In genomic region chr11:119862523-119863299, GRCm38 (mm10) we compare ENCODE assay signal across 14 mouse cellular contexts. TPM values are rescaled to one million over a fixed set of nuclear protein-coding genes. Genes with fewer than 3 reads are reported as not detected.
DNase-seq lines count a peak whose midpoint lies in the region; ATAC-seq lines count a peak whose summit lies in the region.
"Had no signal": no experiment of that assay in that cellular context is flagged by ENCODE, and none has a peak within 500 bp of the region (broad histone marks: within the 10 kb centered on the region; RNA-seq: fewer than 3 reads in every experiment).

No protein-coding gene starts in this region.

- no peak overlapping the region for H3K4me3 ChIP-seq in midbrain, embryonic 10.5 days
- no peak overlapping the region for H3K4me3 ChIP-seq in midbrain, embryonic 14.5 days (replicated peaks; ENCODE audit: low read depth, low read length)
- no peak overlapping the region for H3K4me3 ChIP-seq in neural tube, embryonic 15.5 days (replicated peaks)
- H3K4me3 ChIP-seq: forebrain, embryonic 10.5 days; heart, adult 2 months had no signal

- no peak overlapping the region for H3K9ac ChIP-seq in midbrain, embryonic 14.5 days (replicated peaks; ENCODE audit: low read length)
- no peak overlapping the region for H3K9ac ChIP-seq in neural tube, embryonic 15.5 days (replicated peaks)
- H3K9ac ChIP-seq: liver, embryonic 14.5 days had no signal

- H3K36me3 ChIP-seq in midbrain, embryonic 10.5 days, result peaks cover 76% of the 10 kb centered on the region
- peaks cover 34% of the 10 kb centered on the region for H3K36me3 ChIP-seq in midbrain, embryonic 14.5 days (ENCODE audit: control insufficient read depth, insufficient read depth, low read length)
- peaks cover 15% of the 10 kb centered on the region for H3K36me3 ChIP-seq in neural tube, embryonic 15.5 days

- H3K27ac ChIP-seq in midbrain, embryonic 10.5 days (replicated peaks), result 0 out of 2 replicates have a peak overlapping the region, but pooled peaks have one; percentile 33
- H3K27ac ChIP-seq in midbrain, embryonic 14.5 days (replicated peaks; ENCODE audit: low read depth, low read length), result no peak overlapping the region
- H3K27ac ChIP-seq in neural tube, embryonic 15.5 days (replicated peaks), result no peak overlapping the region
- H3K27ac ChIP-seq: forebrain, embryonic 10.5 days; heart, adult 2 months; liver, embryonic 14.5 days had no signal

- H3K27me3 ChIP-seq in midbrain, embryonic 10.5 days (ENCODE audit: low read depth, poor library complexity, severe bottlenecking), result no peaks in the 10 kb centered on the region
- no peaks in the 10 kb centered on the region for H3K27me3 ChIP-seq in midbrain, embryonic 14.5 days (ENCODE audit: control insufficient read depth, insufficient read depth, low read length)
- H3K27me3 ChIP-seq in neural tube, embryonic 15.5 days (replicated peaks), result no peaks in the 10 kb centered on the region

- H3K4me1 ChIP-seq in midbrain, embryonic 10.5 days, result peaks cover 23% of the 10 kb centered on the region
- no peaks in the 10 kb centered on the region; the same call in 1 of the 2 replicates for H3K4me1 ChIP-seq in midbrain, embryonic 14.5 days (ENCODE audit: control insufficient read depth, insufficient read depth, low read length)
- peaks cover 6% of the 10 kb centered on the region; the same call in 1 of the 2 replicates for H3K4me1 ChIP-seq in neural tube, embryonic 15.5 days

- no peaks in the 10 kb centered on the region for H3K9me3 ChIP-seq in midbrain, embryonic 10.5 days (replicated peaks)
- no peaks in the 10 kb centered on the region for H3K9me3 ChIP-seq in midbrain, embryonic 14.5 days (ENCODE audit: control insufficient read depth, low read length)
- no peaks in the 10 kb centered on the region for H3K9me3 ChIP-seq in neural tube, embryonic 15.5 days (replicated peaks)
- H3K9me3 ChIP-seq: forebrain, embryonic 10.5 days had no signal

- WGBS in midbrain, embryonic 10.5 days, result 81% methylated on average over 8 of the region's 8 CpGs
- WGBS in midbrain, embryonic 14.5 days, result 85% methylated on average over 8 of the region's 8 CpGs
- 79% methylated on average over 8 of the region's 8 CpGs for WGBS in neural tube, embryonic 15.5 days

- no peak overlapping the region for H3K4me2 ChIP-seq in midbrain, embryonic 14.5 days (ENCODE audit: low read length)
- H3K4me2 ChIP-seq in neural tube, embryonic 15.5 days, result no peak overlapping the region

- DNase-seq in gastrocnemius, adult 18-20 months (ENCODE audit: low spot score), result peak; percentile 26
- DNase-seq in gastrocnemius, postnatal 4 days (ENCODE audit: low spot score in 2 of 2), result no peak
- no peak for DNase-seq in midbrain, embryonic 10.5 days (ENCODE audit: low spot score)
- no peak for DNase-seq in midbrain, embryonic 14.5 days
- peak; percentile 17 for DNase-seq in adipocyte (ENCODE audit: low spot score)
- no peak for DNase-seq in adrenal gland, adult 8-10 months
- DNase-seq: cerebellum, adult 9-11 months; right cerebral cortex, postnatal 25 days had no signal

- ATAC-seq in midbrain, embryonic 14.5 days (ENCODE audit: low FRiP score, low TSS enrichment), result no peak
- ATAC-seq in monocyte, adult 5-6 weeks (replicated peaks; ENCODE audit: insufficient number of reproducible peaks, low FRiP score, low TSS enrichment, poor library complexity, severe bottlenecking), result peak; percentile 66
- no peak for ATAC-seq in neural tube, embryonic 15.5 days (ENCODE audit: low FRiP score)
- ATAC-seq: activated CD4-positive, CD25-positive, alpha-beta regulatory T cell, adult 4 months had no signal

RNA-seq across cellular contexts. Expression of gene Chmp6, which starts 50.5 kb away (rescaled TPM):
- 10 to 100 TPM; 32.7 to 33.3 TPM for total RNA-seq in gastrocnemius, adult 18-20 months (2021)
- total RNA-seq in gastrocnemius, postnatal 4 days (2021), result 10 to 100 TPM; 37.3 to 37.9 TPM
- polyA plus RNA-seq in midbrain, embryonic 10.5 days (2016; fragmentation: Nextera tagmentation; extraction: Ambion mirVana), result 116 and 118 TPM in 2 replicates
- 100 and 104 TPM in 2 replicates for polyA plus RNA-seq in midbrain, embryonic 14.5 days (2014; fragmentation: Nextera tagmentation; extraction: Ambion mirVana)
- total RNA-seq in monocyte, adult 5-6 weeks (2017), result 17.3 to 54.0 TPM (median 33.5 TPM) in 3 replicates
- polyA plus RNA-seq in neural tube, embryonic 15.5 days (2015; fragmentation: Nextera tagmentation; extraction: Ambion mirVana), result 99.0 and 105 TPM in 2 replicates
- 10 to 100 TPM; 36.1 to 46.8 (median 45.7) TPM for total RNA-seq in adrenal gland, adult 8-10 months (2022)

Comparison
In these comparisons a context has a peak if more than half of its experiments do, and no peak if none do; other contexts are left out.
1. DNase-seq: peak in gastrocnemius, adult 18-20 months (single experiment) and adipocyte (single experiment); none in gastrocnemius, postnatal 4 days (0 of 2), midbrain, embryonic 10.5 days (single experiment), midbrain, embryonic 14.5 days (single experiment) and adrenal gland, adult 8-10 months (single experiment).